Mouse (Mus musculus): ENCODE measurements around the gene Gm49320. TPM values are rescaled to one million over a fixed set of nuclear protein-coding genes. Genes with fewer than 3 reads are reported as not detected.
A peak's percentile ranks its signal among the peaks of the same experiment; 100 is the strongest.

Gene Gm49320
- polyA plus RNA-seq, 1 experiment from 2014 or later, result 0.86 TPM

- 48% methylated on average over 4 of the region's 4 CpGs for WGBS
- H3K9ac ChIP-seq (replicated peaks; ENCODE audit: low read depth), result no peak overlapping the region
- H3K9me3 ChIP-seq (ENCODE audit: low read length), result no peaks in the 10 kb centered on the region
- no peak overlapping the region for H3K4me2 ChIP-seq (replicated peaks; ENCODE audit: low read depth, low read length)
- H3K4me1 ChIP-seq (ENCODE audit: insufficient read depth, low read depth, low read length), result peaks cover 4% of the 10 kb centered on the region; the same call in 1 of the 2 replicates
- H3K4me3 ChIP-seq (ENCODE audit: low read depth, low read length), result no peak overlapping the region
- no peak for TF ChIP-seq CTCF (IDR thresholded peaks at IDR 0.05)
- no peak for TF ChIP-seq EP300 (IDR thresholded peaks at IDR 0.05)
- H3K36me3 ChIP-seq (ENCODE audit: insufficient read depth, low read length), result peaks cover 18% of the 10 kb centered on the region; the same call in 1 of the 2 replicates
- ATAC-seq, result no peak
- H3K27me3 ChIP-seq (replicated peaks; ENCODE audit: insufficient read depth, low read length), result no peaks in the 10 kb centered on the region
- no peak for DNase-seq (ENCODE audit: low spot score)
- H3K27ac ChIP-seq (ENCODE audit: low read length), result no peak overlapping the region
Observed at GRCm38 (mm10) chr8:4256911-4257310, 18.2 kb downstream of the Gm49320 start.

DNA sequence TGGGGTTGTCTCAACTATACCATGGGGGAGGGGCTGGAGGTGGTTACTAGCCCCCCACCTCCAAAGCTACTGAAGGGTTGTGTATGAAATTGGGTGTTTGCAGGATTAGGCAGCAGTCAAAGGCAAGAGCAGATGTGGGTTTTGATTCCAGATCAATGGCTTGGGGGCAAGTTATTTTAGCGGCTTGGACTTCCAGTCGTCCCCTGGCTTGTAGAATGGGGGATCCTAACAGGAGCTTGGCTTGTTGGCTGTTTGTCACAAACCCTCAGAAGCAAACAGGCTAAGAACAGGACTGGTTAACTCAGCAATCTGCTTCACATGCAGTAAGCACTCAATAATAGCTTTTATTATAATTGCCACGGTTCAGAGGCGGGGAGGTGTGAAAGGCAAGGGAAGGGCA lies 18.7 kb downstream of the Gm49320 start:
- Histone ChIP-seq H3K9ac (replicated peaks; ENCODE audit: low read depth) (no peak overlapping the region), H3K4me1 (ENCODE audit: insufficient read depth, low read depth, low read length) (peaks cover 3% of the 10 kb centered on the region; the same call in 1 of the 2 replicates), H3K36me3 (ENCODE audit: insufficient read depth, low read length) (peaks cover 18% of the 10 kb centered on the region; the same call in 1 of the 2 replicates), H3K9me3 (ENCODE audit: low read length) (no peaks in the 10 kb centered on the region), H3K4me3 (ENCODE audit: low read depth, low read length) (no peak overlapping the region), H3K4me2 (replicated peaks; ENCODE audit: low read depth, low read length) (no peak overlapping the region), H3K27ac (ENCODE audit: low read length) (no peak overlapping the region), H3K27me3 (replicated peaks; ENCODE audit: insufficient read depth, low read length) (no peaks in the 10 kb centered on the region)
- DNase-seq (ENCODE audit: low spot score) (no peak), ATAC-seq (no peak)
- TF ChIP-seq CTCF (IDR thresholded peaks at IDR 0.05) (no peak), EP300 (IDR thresholded peaks at IDR 0.05) (no peak)
- WGBS, result 82% methylated on average over 4 of the region's 4 CpGs

GRCm38 (mm10) chr8:4258233-4258632 lies 19.6 kb downstream of the Gm49320 start:
- ATAC-seq (peak; percentile 60), DNase-seq (ENCODE audit: low spot score) (peak; percentile 76)
- no peaks in the 10 kb centered on the region for H3K9me3 ChIP-seq (ENCODE audit: low read length)
- no peak overlapping the region for H3K27ac ChIP-seq (ENCODE audit: low read length)
- WGBS, result 2% methylated on average over 35 of the region's 35 CpGs
- H3K4me3 ChIP-seq (ENCODE audit: low read depth, low read length), result peak overlapping the region; percentile 55
- H3K36me3 ChIP-seq (ENCODE audit: insufficient read depth, low read length), result peaks cover 18% of the 10 kb centered on the region; the same call in 1 of the 2 replicates
- no peaks in the 10 kb centered on the region for H3K4me1 ChIP-seq (ENCODE audit: insufficient read depth, low read depth, low read length)
- H3K9ac ChIP-seq (replicated peaks; ENCODE audit: low read depth), result no peak overlapping the region
- no peaks in the 10 kb centered on the region for H3K27me3 ChIP-seq (replicated peaks; ENCODE audit: insufficient read depth, low read length)
- peak overlapping the region; percentile 99 for H3K4me2 ChIP-seq (replicated peaks; ENCODE audit: low read depth, low read length)
- TF ChIP-seq EP300 (IDR thresholded peaks at IDR 0.05) (no peak), CTCF (IDR thresholded peaks at IDR 0.05) (peak; percentile 96)

DNA sequence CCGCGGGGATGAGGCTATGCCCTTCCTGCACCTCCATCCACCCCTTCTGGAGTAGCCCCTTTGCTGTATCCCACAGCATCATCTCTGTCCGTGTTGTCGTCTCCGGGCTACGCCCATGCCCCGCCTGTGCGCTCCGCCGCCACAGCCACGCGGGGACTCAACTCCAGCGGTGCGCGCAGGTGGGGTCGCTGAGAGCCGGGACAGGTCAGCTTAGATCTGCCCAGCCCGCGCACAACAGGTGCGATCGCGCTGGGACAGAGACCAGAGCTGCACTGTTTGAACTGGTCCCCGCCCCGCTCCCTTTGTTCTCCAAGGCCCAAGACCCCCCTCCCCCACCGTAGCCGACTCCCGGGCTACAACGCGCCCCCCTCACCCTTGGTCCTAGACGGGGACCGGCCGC lies 20.0 kb downstream of the Gm49320 start:
- DNase-seq (ENCODE audit: low spot score) (no peak), ATAC-seq (peak; percentile 56)
- Histone ChIP-seq H3K9ac (replicated peaks; ENCODE audit: low read depth) (0 out of 2 replicates have a peak overlapping the region, but pooled peaks have one; percentile 19), H3K4me3 (ENCODE audit: low read depth, low read length) (peak overlapping the region; percentile 55), H3K9me3 (ENCODE audit: low read length) (no peaks in the 10 kb centered on the region), H3K27ac (ENCODE audit: low read length) (no peak overlapping the region), H3K4me1 (ENCODE audit: insufficient read depth, low read depth, low read length) (no peaks in the 10 kb centered on the region), H3K36me3 (ENCODE audit: insufficient read depth, low read length) (peaks cover 18% of the 10 kb centered on the region; the same call in 1 of the 2 replicates), H3K27me3 (replicated peaks; ENCODE audit: insufficient read depth, low read length) (no peaks in the 10 kb centered on the region), H3K4me2 (replicated peaks; ENCODE audit: low read depth, low read length) (peak overlapping the region; percentile 99)
- WGBS, result 0% methylated on average over 27 of the region's 32 CpGs
- TF ChIP-seq CTCF (IDR thresholded peaks at IDR 0.05) (no peak), EP300 (IDR thresholded peaks at IDR 0.05) (no peak)

- ATAC-seq, result peak; percentile 95
- 13% methylated on average over 15 of the region's 33 CpGs for WGBS
- TF ChIP-seq EP300 (IDR thresholded peaks at IDR 0.05) (no peak), CTCF (IDR thresholded peaks at IDR 0.05) (no peak)
Observed at GRCm38 (mm10) chr8:4259125-4259804, 20.6 kb downstream of the Gm49320 start, which contains the start of gene Ctxn1. TSS of gene Ctxn1 (minus strand) at chr8:4259274.

DNA sequence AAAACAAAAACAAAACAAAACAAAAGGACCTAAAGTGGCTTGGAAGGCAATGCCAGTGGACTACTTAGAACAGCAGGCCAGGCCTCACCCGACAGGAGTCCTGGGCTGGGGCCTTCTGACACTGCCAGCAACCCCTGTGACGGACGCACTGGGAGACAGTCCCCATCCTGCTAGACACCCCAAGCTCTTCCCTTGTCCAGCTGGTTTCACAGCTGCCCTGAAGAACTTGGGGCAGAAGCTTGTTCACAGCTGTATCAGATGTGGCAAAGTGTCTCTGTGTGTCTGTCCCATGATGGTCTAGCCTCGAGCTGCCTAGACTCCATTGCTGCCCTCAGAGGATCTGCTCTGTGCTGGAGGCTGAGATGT lies 21.1 kb downstream of the Gm49320 start:
- 0 out of 2 replicates have a peak overlapping the region, but pooled peaks have one; percentile 55 for H3K4me3 ChIP-seq (ENCODE audit: low read depth, low read length)
- H3K27ac ChIP-seq (ENCODE audit: low read length), result 0 out of 2 replicates have a peak overlapping the region, but pooled peaks have one; percentile 15
- no peaks in the 10 kb centered on the region for H3K4me1 ChIP-seq (ENCODE audit: insufficient read depth, low read depth, low read length)
- 86% methylated on average over 4 of the region's 4 CpGs for WGBS
- H3K4me2 ChIP-seq (replicated peaks; ENCODE audit: low read depth, low read length), result no peak overlapping the region
- no peak for TF ChIP-seq CTCF (IDR thresholded peaks at IDR 0.05)
- no peak for TF ChIP-seq EP300 (IDR thresholded peaks at IDR 0.05)
- no peak overlapping the region for H3K9ac ChIP-seq (replicated peaks; ENCODE audit: low read depth)
- no peak for DNase-seq (ENCODE audit: low spot score)
- H3K9me3 ChIP-seq (ENCODE audit: low read length), result no peaks in the 10 kb centered on the region
- H3K36me3 ChIP-seq (ENCODE audit: insufficient read depth, low read length), result peaks cover 16% of the 10 kb centered on the region; the same call in 1 of the 2 replicates
- no peaks in the 10 kb centered on the region for H3K27me3 ChIP-seq (replicated peaks; ENCODE audit: insufficient read depth, low read length)
- no peak for ATAC-seq

More at GRCm38 (mm10) chr8:4259125-4259804, 20.6 kb downstream of the Gm49320 start, which contains the start of gene Ctxn1:
- 0 out of 2 replicates have a peak within 1 kb of the TSS, but pooled peaks have one; percentile 19 for H3K9ac ChIP-seq (replicated peaks; ENCODE audit: low read depth)
- H3K9me3 ChIP-seq (ENCODE audit: low read length), result no peaks in the 10 kb centered on the region
- H3K4me3 ChIP-seq (ENCODE audit: low read depth, low read length), result peak within 1 kb of the TSS; percentile 55
- H3K27ac ChIP-seq (ENCODE audit: low read length), result 0 out of 2 replicates have a peak within 1 kb of the TSS, but pooled peaks have one; percentile 15
- peak within 1 kb of the TSS; percentile 99 for H3K4me2 ChIP-seq (replicated peaks; ENCODE audit: low read depth, low read length)
- H3K27me3 ChIP-seq (replicated peaks; ENCODE audit: insufficient read depth, low read length), result no peaks in the 10 kb centered on the region
- H3K36me3 ChIP-seq (ENCODE audit: insufficient read depth, low read length), result peaks cover 18% of the 10 kb centered on the region; the same call in 1 of the 2 replicates
- DNase-seq (ENCODE audit: low spot score), result peak; percentile 94
- no peaks in the 10 kb centered on the region for H3K4me1 ChIP-seq (ENCODE audit: insufficient read depth, low read depth, low read length)

Data from lung, postnatal 0 days (tissue).